Mouse (Mus musculus) forebrain, embryonic 14.5 days (tissue): ENCODE measurements around the gene Gm42906. TPM values are rescaled to one million over a fixed set of nuclear protein-coding genes. Genes with fewer than 3 reads are reported as not detected.

Experiments
- ATAC-seq: fragments of 200-750 bp; cut with Nextera tagmentation; 2 replicates; pipeline ENCODE4 v1.8.0; 2017; ENCODE audit warnings: mild to moderate bottlenecking, moderate library complexity
- DNase-seq: peaks from one replicate; pipeline ENCODE4 v3.0.0-alpha.2; 2015; ENCODE audit warnings: low spot score
- H3K27ac ChIP-seq: fragments of 300-500 bp; sonication (generic); 2 replicates; pipeline ENCODE4 v1.5.1; 2014; ENCODE audit warnings: low read depth, mild to moderate bottlenecking, control low read depth, low read length, moderate library complexity
- H3K27me3 ChIP-seq: fragments of 300-500 bp; sonication (generic); replicated peaks from 2 replicates; pipeline ENCODE4 v1.6.1; 2014; ENCODE audit warnings: low read length, control low read depth, mixed read lengths; ENCODE audit not compliant: control insufficient read depth, insufficient read depth
- H3K36me3 ChIP-seq: fragments of 300-500 bp; sonication (generic); 2 replicates; pipeline ENCODE4 v1.6.1; 2014; ENCODE audit warnings: low read length, control low read depth; ENCODE audit not compliant: control insufficient read depth, insufficient read depth
- H3K4me1 ChIP-seq: fragments of 300-500 bp; sonication (generic); 2 replicates; pipeline ENCODE4 v1.6.1; 2014; ENCODE audit warnings: antibody characterized with exemption, low read length, control low read depth; ENCODE audit not compliant: control insufficient read depth, insufficient read depth
- H3K4me2 ChIP-seq: fragments of 300-500 bp; sonication (generic); 2 replicates; pipeline ENCODE4 v1.6.1; 2014; ENCODE audit warnings: mild to moderate bottlenecking, control low read depth, low read length
- H3K4me3 ChIP-seq: fragments of 300-500 bp; sonication (generic); 2 replicates; pipeline ENCODE4 v1.5.1; 2014; ENCODE audit warnings: low read depth, low read length, control low read depth
- H3K9ac ChIP-seq: fragments of 300-500 bp; sonication (generic); 2 replicates; pipeline ENCODE4 v1.6.1; 2014; ENCODE audit warnings: mild to moderate bottlenecking, low read length, control low read depth, moderate library complexity
- H3K9me3 ChIP-seq: fragments of 300-500 bp; sonication (generic); replicated peaks from 2 replicates; pipeline ENCODE4 v1.6.1; 2016; ENCODE audit warnings: low read length, control low read depth, mixed read lengths; ENCODE audit not compliant: control insufficient read depth
- WGBS: fragments of 180-500 bp; shearing (Covaris S2); extraction: QIAGEN DNeasy Blood & Tissue Kit; methylation state at CpG from one replicate; pipeline ENCODE4 v1.1.7; 2014; 5-methylcytosine and 5-hydroxymethylcytosine counted together
- polyA plus RNA-seq: library from polyadenylated mRNA; unstranded; fragments of >200 nt; fragmentation: Nextera tagmentation; extraction: Ambion mirVana; gene quantifications from 2 replicates; pipeline ENCODE4 v1.2.1, GENCODE M21; 2014

Gm42906 gene
- polyA plus RNA-seq, 1 experiment from 2014 or later, result not detected

DNA sequence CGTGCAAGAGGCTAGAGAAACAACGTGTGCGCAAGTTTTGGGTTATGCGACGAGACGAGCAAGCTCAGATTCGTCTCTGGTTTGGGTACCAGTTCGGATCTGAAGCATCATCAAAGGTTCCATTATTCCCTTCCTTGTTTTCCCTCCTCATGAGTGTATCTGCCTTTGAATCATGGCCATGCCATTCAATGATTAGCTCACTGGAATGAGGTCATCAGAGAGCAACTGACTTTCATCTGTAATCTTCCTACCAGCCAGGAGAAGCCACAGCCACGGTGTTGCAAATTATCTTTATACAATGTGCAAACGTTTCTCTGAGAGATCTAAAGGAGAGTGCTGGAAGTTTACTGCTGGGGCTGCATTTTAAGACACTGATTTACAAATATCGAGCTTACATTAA lies 240.6 kb downstream of the Gm42906 start:
- H3K27ac ChIP-seq, result no peak overlapping the region
- no peaks in the 10 kb centered on the region for H3K9me3 ChIP-seq
- H3K4me1 ChIP-seq, result peaks cover 5% of the 10 kb centered on the region; the same call in 1 of the 2 replicates
- H3K36me3 ChIP-seq, result no peaks in the 10 kb centered on the region
- H3K27me3 ChIP-seq, result no peaks in the 10 kb centered on the region
- WGBS, result 71% methylated on average over 11 of the region's 11 CpGs
- H3K4me2 ChIP-seq, result no peak overlapping the region
- DNase-seq (no peak), ATAC-seq (no peak)
- no peak overlapping the region for H3K4me3 ChIP-seq
- H3K9ac ChIP-seq, result no peak overlapping the region

DNA sequence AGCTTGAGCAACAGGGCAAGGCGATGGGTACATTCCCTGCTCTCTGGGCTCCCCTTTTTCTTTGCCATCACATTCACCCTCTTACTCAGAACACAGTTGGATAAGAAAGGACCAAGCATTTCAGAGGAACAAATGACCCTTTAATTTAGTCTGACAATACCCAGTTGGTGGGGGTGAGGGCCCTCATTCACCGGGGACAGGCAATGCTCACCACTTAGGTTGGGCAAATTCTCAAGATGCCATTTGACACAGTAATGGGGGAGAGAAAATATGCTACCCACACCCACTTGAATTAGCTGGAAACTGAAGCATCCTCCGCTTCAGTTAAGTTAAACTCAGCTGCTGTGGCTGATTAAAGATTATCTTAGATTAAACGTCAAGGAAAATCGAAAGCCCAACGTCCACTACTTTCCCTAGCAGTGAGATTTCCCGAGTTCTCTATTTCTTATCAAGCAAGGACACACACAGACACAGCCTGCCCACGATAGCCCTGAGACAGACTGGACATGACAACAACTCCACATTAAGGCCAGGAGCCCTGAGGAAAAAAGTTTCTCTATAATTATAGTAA lies 242.6 kb downstream of the Gm42906 start:
- ATAC-seq, result no peak

DNA sequence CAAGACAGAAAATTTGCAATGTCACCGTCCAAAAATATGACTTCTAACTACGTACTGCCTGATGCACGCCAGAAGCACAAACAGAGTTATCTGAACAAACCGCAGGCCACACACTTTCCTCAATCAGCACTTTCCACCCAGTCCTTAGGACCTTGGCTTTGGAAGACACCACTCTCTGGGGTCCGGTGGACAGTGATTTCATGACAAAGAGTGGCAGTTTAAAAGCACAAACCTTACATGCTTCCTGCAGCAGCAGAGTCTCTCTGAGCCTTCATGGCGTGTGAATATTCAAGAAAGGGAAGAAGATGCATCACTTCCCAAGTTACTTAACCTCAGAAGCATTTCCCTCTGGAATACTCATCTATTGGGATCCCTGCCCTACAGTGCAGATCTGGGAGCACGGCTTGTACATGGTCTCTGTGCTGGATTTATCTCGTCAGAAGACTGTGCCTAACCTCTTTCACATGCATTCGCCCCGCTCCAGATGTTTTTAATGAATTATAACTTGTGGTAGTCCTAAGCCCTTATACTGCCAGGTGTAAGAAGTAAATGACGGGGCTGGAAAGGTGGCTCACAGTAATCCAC lies 244.2 kb downstream of the Gm42906 start:
- Histone ChIP-seq H3K4me1 (no peaks in the 10 kb centered on the region), H3K4me2 (no peak overlapping the region), H3K9me3 (no peaks in the 10 kb centered on the region), H3K4me3 (no peak overlapping the region), H3K36me3 (no peaks in the 10 kb centered on the region), H3K27ac (no peak overlapping the region), H3K9ac (no peak overlapping the region), H3K27me3 (no peaks in the 10 kb centered on the region)
- DNase-seq (no peak), ATAC-seq (no peak)
- WGBS, result 92% methylated on average over 11 of the region's 11 CpGs

More for the DNA sequence above, 242.6 kb downstream of the Gm42906 start:
- Histone ChIP-seq H3K9ac (no peak overlapping the region), H3K4me1 (peaks cover 5% of the 10 kb centered on the region; the same call in 1 of the 2 replicates), H3K4me3 (no peak overlapping the region), H3K4me2 (no peak overlapping the region), H3K9me3 (no peaks in the 10 kb centered on the region), H3K36me3 (no peaks in the 10 kb centered on the region), H3K27me3 (no peaks in the 10 kb centered on the region), H3K27ac (no peak overlapping the region)
- WGBS, result 71% methylated on average over 8 of the region's 8 CpGs
- DNase-seq, result no peak

DNA sequence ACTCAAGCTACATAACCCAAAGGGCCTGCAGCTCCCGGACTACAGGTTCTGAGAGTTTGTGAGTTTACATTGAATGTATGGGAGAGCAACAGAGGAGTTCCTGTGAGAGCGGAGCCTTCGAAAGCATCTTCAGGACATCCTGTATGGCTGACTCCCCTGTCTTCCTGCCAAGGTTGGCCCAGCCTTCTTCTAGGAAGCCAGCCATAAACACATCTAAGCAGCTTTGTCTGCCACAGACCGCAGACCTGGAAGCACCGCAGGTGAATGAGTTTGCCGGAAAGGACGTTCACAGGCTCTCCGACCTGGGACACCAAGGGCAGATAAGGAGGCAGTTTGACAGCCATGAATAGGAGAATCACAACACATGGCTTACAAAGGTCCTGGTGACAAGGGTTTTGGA lies 246.7 kb downstream of the Gm42906 start:
- WGBS, result 95% methylated on average over 8 of the region's 8 CpGs
- no peak overlapping the region for H3K4me3 ChIP-seq
- no peak overlapping the region for H3K9ac ChIP-seq
- no peak for DNase-seq
- no peak for ATAC-seq
- H3K9me3 ChIP-seq, result no peaks in the 10 kb centered on the region
- H3K4me1 ChIP-seq, result no peaks in the 10 kb centered on the region
- no peak overlapping the region for H3K27ac ChIP-seq
- no peaks in the 10 kb centered on the region for H3K27me3 ChIP-seq
- H3K36me3 ChIP-seq, result no peaks in the 10 kb centered on the region
- H3K4me2 ChIP-seq, result no peak overlapping the region

DNA sequence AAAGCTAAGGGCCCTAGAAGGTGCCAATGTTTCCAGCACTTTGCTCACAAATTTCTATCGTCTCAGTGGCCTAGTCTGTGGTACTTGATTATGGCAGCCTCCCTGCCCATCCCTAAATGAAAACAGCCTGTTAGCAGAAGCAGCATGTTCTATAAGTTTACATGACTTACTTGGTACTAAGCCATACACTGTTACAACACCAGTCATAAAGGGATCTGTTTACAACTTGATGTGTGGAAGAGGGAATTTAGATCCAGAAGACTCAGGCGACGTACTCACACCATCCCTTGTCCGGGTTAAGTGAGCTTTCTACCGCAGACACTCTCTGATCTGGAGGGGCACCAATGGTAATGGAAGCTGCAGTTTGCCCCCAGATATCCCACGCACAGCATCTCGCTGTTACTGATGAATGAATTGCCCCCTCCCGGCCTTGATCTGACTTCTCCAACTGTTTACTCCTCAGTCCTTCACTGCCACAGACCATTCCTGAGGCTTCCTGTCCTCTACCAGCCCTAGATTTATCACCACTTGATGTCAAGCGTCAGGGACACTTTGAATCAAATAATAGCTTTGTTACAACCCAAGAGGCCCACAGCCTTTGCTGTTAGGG lies 247.7 kb downstream of the Gm42906 start:
- DNase-seq, result no peak
- no peaks in the 10 kb centered on the region for H3K27me3 ChIP-seq
- H3K36me3 ChIP-seq, result no peaks in the 10 kb centered on the region
- H3K4me2 ChIP-seq, result no peak overlapping the region
- H3K4me3 ChIP-seq, result no peak overlapping the region
- no peak overlapping the region for H3K9ac ChIP-seq
- WGBS, result 93% methylated on average over 9 of the region's 9 CpGs
- no peaks in the 10 kb centered on the region for H3K9me3 ChIP-seq
- H3K4me1 ChIP-seq, result no peaks in the 10 kb centered on the region
- no peak for ATAC-seq
- no peak overlapping the region for H3K27ac ChIP-seq

DNA sequence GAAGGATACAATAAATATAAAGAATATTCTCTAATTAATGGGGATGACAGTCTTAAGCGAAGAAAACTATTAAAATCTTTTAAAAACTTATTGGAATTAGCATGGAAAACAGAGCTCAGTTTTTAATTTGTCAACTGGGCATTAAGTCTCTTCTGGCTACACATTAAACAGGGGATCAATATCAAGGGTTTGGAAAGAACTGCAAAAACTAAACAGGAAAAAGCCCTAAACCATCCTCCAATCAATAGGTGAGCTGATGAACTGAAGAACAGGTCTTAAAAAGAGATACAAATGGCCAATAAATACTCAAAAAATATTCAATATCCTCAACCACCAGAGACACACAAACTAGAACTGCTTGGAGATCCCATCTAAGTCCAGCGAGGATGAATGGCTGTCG lies 250.8 kb downstream of the Gm42906 start:
- WGBS, result 91% methylated on average over 3 of the region's 3 CpGs
- no peaks in the 10 kb centered on the region for H3K4me1 ChIP-seq
- no peak for DNase-seq

DNA sequence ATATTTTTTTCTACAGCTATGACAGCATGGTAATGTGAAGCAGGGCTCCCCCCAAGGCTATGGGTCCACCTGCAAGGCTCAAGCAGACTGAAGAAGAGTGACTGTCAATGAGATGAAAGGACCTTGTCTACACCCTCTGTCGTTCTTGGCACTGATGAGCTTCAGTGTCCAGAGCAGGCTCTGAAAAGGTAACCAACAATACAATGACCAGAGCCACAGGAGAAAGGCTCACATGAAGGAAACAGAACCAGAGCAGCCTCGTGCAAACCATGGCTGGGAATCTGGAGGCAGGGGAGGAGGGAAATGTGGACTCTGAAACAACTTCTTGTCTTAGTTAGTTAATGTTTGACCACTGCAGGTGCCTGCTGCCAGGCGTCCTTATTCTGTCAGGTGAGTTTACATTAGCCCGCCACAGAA lies 252.1 kb downstream of the Gm42906 start:
- ATAC-seq (no peak), DNase-seq (no peak)
- Histone ChIP-seq H3K9me3 (no peaks in the 10 kb centered on the region), H3K4me3 (no peak overlapping the region), H3K9ac (no peak overlapping the region), H3K36me3 (no peaks in the 10 kb centered on the region), H3K4me2 (no peak overlapping the region), H3K27ac (no peak overlapping the region), H3K4me1 (no peaks in the 10 kb centered on the region), H3K27me3 (no peaks in the 10 kb centered on the region)
- 74% methylated on average over 4 of the region's 4 CpGs for WGBS

More for the DNA sequence above, 250.8 kb downstream of the Gm42906 start:
- H3K4me2 ChIP-seq, result no peak overlapping the region
- no peak overlapping the region for H3K27ac ChIP-seq
- no peak overlapping the region for H3K4me3 ChIP-seq
- H3K9ac ChIP-seq, result no peak overlapping the region
- no peaks in the 10 kb centered on the region for H3K27me3 ChIP-seq
- no peak for ATAC-seq
- H3K36me3 ChIP-seq, result no peaks in the 10 kb centered on the region
- H3K9me3 ChIP-seq, result no peaks in the 10 kb centered on the region

DNA sequence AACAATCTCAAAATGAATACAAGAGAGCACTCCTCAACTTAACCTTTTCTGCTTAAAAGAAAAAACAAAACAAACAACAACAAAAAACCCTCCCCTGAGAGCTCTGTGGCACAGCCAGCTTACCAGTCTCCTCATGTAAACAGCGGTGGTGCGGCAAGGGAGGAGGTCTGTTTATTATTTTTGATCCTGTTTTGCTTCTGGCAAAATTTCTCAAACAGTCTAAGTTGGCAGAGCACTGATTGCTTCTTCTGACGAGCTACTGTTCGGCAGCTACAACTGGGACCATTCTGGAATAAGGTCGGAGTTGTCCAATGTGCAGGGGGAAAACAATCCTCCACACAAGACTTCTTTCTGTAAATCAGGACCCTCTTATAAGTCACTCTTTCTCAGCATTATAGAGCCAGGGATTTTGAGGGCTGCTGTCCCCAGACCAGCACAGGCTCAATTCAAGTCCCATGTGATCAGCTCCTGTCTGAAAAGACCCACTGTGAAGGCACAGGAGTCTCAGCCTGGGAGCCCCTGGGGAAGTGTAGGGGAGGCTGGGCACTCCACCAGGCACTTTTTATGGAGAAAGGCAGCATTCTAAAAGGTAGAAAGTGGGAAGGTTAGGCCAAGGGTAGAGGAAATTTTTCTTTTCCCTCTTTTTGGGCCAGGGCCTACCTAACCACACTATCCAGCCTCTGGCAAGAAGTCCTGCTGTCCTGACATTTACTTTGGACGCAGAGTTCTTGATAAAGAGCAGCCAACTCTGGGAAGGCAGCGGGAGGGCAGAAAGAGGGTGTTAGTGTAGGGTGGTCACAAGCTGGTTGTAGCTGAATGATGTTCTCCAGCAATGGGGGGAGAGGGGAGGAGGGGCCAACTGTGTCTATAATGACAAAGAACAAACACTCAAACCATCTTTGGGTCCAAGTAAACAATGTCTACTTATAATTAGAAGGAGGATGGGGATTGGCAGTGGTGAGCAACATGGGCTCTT lies 253.2 kb downstream of the Gm42906 start:
- no peak for DNase-seq
- H3K4me3 ChIP-seq, result no peak overlapping the region
- ATAC-seq, result no peak
- H3K27ac ChIP-seq, result no peak overlapping the region
- no peaks in the 10 kb centered on the region for H3K36me3 ChIP-seq
- no peak overlapping the region for H3K9ac ChIP-seq
- H3K4me2 ChIP-seq, result no peak overlapping the region
- H3K27me3 ChIP-seq, result no peaks in the 10 kb centered on the region
- H3K4me1 ChIP-seq, result no peaks in the 10 kb centered on the region
- 75% methylated on average over 7 of the region's 7 CpGs for WGBS
- H3K9me3 ChIP-seq, result no peaks in the 10 kb centered on the region
